Mouse (Mus musculus) myocyte (in vitro differentiated cells): ENCODE data around the gene Anapc15. TPM values are rescaled to one million over a fixed set of nuclear protein-coding genes. Genes with fewer than 3 reads are reported as not detected.

Source experiments
- H3K27me3 ChIP-seq: one replicate; pipeline ENCODE4 v1.6.1; 2011; ENCODE audit not compliant: control insufficient read depth, insufficient read depth, insufficient read length
- H3K36me3 ChIP-seq: one replicate; pipeline ENCODE4 v1.6.1; 2011; ENCODE audit not compliant: control insufficient read depth, insufficient read depth
- H3K4me2 ChIP-seq: one replicate; pipeline ENCODE4 v1.6.1; 2011; ENCODE audit warnings: low read depth, control low read depth
- H3K4me3 ChIP-seq: one replicate; pipeline ENCODE4 v1.5.1; 2011; ENCODE audit warnings: mild to moderate bottlenecking, control low read depth, moderate library complexity
- H3K79me2 ChIP-seq: one replicate; pipeline ENCODE4 v1.6.1; 2011; ENCODE audit not compliant: control insufficient read depth, insufficient read depth
- H3ac ChIP-seq: one replicate; pipeline ENCODE4 v1.6.1; 2011; ENCODE audit not compliant: control insufficient read depth, insufficient read length
- CEBPB ChIP-seq: IDR thresholded peaks from 2 replicates; pipeline ENCODE4 v1.6.1; 2011; ENCODE audit warnings: mild to moderate bottlenecking, moderate library complexity; ENCODE audit not compliant: poor library complexity, insufficient read depth, severe bottlenecking
- E2F4 ChIP-seq: IDR thresholded peaks from one replicate; pipeline ENCODE4 v1.6.1; 2011; ENCODE audit warnings: mild to moderate bottlenecking, control low read depth, moderate library complexity; ENCODE audit not compliant: insufficient read depth
- MAX ChIP-seq: IDR thresholded peaks from one replicate; pipeline ENCODE4 v1.6.1; 2011; ENCODE audit warnings: low read depth, mild to moderate bottlenecking, control low read depth
- MYOD1 ChIP-seq, 3 experiments: IDR thresholded peaks; one replicate each; pipeline ENCODE4 v1.6.1; 2011; ENCODE audit warnings: control low read depth in 2 of 3, low read depth in 2 of 3, mild to moderate bottlenecking in 2 of 3, moderate library complexity in 1 of 3; ENCODE audit not compliant: insufficient read length in 2 of 3, control insufficient read depth in 1 of 3
- MYOG ChIP-seq, 3 experiments: IDR thresholded peaks; one replicate each; pipeline ENCODE4 v1.6.1; 2011; ENCODE audit warnings: control low read depth in 2 of 3, low read depth in 2 of 3, mild to moderate bottlenecking in 2 of 3; ENCODE audit not compliant: insufficient read length in 2 of 3, control insufficient read depth in 1 of 3, insufficient read depth in 1 of 3
- POLR2A ChIP-seq: IDR thresholded peaks from one replicate; pipeline ENCODE4 v1.6.1; 2011; ENCODE audit warnings: low read depth, mild to moderate bottlenecking, control low read depth, moderate library complexity; ENCODE audit not compliant: insufficient read length
- POLR2AphosphoS2 ChIP-seq: IDR thresholded peaks from one replicate; pipeline ENCODE4 v1.6.1; 2011; ENCODE audit warnings: low read depth, control low read depth; ENCODE audit not compliant: insufficient read length
- REST ChIP-seq: IDR thresholded peaks from one replicate; pipeline ENCODE4 v1.6.1; 2011; ENCODE audit warnings: mild to moderate bottlenecking, control low read depth, moderate library complexity; ENCODE audit not compliant: insufficient read depth, insufficient read length
- SRF ChIP-seq: IDR thresholded peaks from one replicate; pipeline ENCODE4 v1.6.1; 2011; ENCODE audit warnings: low read depth; ENCODE audit not compliant: control insufficient read depth, insufficient read length
- TCF12 ChIP-seq: IDR thresholded peaks from one replicate; pipeline ENCODE4 v1.6.1; 2011; ENCODE audit warnings: mild to moderate bottlenecking, control low read depth; ENCODE audit not compliant: poor library complexity, insufficient read depth, severe bottlenecking
- TCF3 ChIP-seq: IDR thresholded peaks from one replicate; pipeline ENCODE4 v1.6.1; 2011; ENCODE audit warnings: low read depth, control low read depth; ENCODE audit not compliant: insufficient read length
- USF1 ChIP-seq: IDR thresholded peaks from one replicate; pipeline ENCODE4 v1.6.1; 2011; ENCODE audit warnings: low read depth, mild to moderate bottlenecking, control low read depth, moderate library complexity
- polyA plus RNA-seq: library from polyadenylated mRNA; unstranded; fragments of >200 nt; fragmentation: generic; extraction: Trizol; gene quantifications from one replicate; pipeline ENCODE4 v1.2.1, GENCODE M21; 2012; ENCODE audit warnings: missing spikeins

The Anapc15 gene
- polyA plus RNA-seq, 1 experiment, result 35.1 TPM

DNA sequence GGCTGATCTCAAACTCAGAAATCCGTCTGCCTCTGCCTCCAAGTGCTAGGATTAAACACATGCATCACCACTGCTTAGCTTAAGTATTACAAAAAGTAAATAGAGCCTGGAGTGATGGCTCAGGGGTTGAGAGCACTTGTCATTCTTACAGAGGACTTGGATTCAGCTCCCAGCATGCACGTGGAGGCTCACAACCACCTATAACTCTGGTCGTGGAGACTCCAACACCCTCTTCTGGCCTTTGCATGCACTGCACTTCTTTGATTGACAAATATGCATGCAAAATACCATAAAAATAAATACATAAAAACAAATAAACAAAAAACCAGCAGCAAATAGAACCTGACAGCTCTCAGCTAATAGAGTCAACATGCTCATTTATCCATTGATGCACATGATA lies 1.2 kb upstream of the Anapc15 start:
- no peaks in the 10 kb centered on the region for H3K36me3 ChIP-seq
- no peak for TF ChIP-seq SRF
- TF ChIP-seq CEBPB, result no peak
- no peak for TF ChIP-seq MYOG (IDR thresholded peaks at IDR 0.05; ENCODE audit: control insufficient read depth in 1 of 3, insufficient read depth in 1 of 3, insufficient read length in 2 of 3, low read depth in 2 of 3)
- no peak for TF ChIP-seq MYOD1 (IDR thresholded peaks at IDR 0.05; ENCODE audit: control insufficient read depth in 1 of 3, insufficient read length in 2 of 3, low read depth in 2 of 3)
- TF ChIP-seq POLR2A, result no peak
- no peak for TF ChIP-seq E2F4
- TF ChIP-seq TCF12, result no peak
- TF ChIP-seq MAX, result no peak
- no peak for TF ChIP-seq REST
- no peak for TF ChIP-seq POLR2AphosphoS2
- TF ChIP-seq USF1, result no peak
- no peak for TF ChIP-seq TCF3
- H3K79me2 ChIP-seq, result no peaks in the 10 kb centered on the region
- no peaks in the 10 kb centered on the region for H3K27me3 ChIP-seq
- H3ac ChIP-seq, result no peak overlapping the region
- no peak overlapping the region for H3K4me3 ChIP-seq
- H3K4me2 ChIP-seq, result no peak overlapping the region

DNA sequence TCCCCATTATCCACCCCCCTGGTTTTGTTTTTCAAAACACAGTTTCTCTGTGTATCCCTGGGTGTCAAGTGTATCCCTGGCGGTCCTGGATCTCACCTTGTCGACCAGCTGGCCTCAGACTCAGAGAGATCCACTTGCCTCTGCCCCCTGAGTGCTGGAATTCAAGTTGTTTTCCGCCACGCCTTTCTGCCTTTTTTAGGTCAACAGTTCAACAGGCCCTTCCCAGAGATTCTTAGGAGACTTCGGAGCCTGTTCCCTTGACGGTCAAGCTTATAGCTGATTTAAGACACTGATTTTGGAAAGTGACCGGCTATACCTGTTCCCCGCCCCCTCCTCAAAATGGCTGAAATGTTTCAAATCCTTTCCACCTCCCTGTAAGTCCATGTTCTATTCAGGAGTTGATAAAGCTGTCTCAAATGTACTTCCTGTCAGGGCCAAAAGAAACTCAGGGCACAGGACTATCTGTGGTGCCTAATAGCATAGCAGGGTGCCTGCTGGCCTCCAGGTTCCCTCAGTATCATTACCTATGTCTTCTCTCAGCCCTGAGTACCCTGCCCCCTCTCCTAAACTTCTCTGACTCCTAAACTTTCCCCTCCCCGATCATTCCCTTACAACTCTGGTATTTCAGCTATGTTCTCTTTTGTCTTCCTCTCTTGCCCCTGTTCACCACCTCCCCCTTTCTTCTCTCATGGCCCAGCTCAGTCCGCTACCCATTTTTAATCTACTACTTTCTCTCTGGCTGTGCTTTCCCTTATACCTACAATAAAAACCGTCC lies 3.2 kb downstream of the Anapc15 start:
- Histone ChIP-seq H3K79me2 (no peaks in the 10 kb centered on the region), H3K4me3 (no peak overlapping the region), H3ac (no peak overlapping the region), H3K36me3 (no peaks in the 10 kb centered on the region), H3K4me2 (no peak overlapping the region), H3K27me3 (no peaks in the 10 kb centered on the region)
- TF ChIP-seq CEBPB (no peak), SRF (no peak), MYOG (IDR thresholded peaks at IDR 0.05; ENCODE audit: control insufficient read depth in 1 of 3, insufficient read depth in 1 of 3, insufficient read length in 2 of 3, low read depth in 2 of 3) (no peak)

DNA sequence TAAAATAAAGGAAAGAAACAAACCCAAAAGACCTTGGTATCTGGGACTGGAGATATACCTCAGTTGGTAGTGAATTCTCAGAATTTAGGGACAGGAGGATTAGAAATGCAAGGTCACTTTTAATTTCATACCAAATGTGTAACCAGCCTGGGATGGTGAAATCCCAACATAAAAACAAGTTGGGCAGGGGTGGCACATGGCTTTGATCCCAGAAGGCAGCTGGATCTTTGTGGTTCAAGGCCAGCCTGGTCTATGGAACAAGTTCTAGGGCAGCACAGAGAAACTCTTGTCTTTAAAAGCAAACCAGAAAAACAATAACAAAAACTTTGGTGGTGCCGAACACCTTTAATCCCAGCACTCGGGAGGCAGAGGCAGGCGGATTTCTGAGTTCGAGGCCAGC lies 4.0 kb downstream of the Anapc15 start:
- Histone ChIP-seq H3K79me2 (no peaks in the 10 kb centered on the region), H3K4me2 (no peak overlapping the region), H3K36me3 (no peaks in the 10 kb centered on the region), H3K27me3 (no peaks in the 10 kb centered on the region), H3K4me3 (no peak overlapping the region), H3ac (no peak overlapping the region)
- TF ChIP-seq MYOG (IDR thresholded peaks at IDR 0.05; ENCODE audit: control insufficient read depth in 1 of 3, insufficient read depth in 1 of 3, insufficient read length in 2 of 3, low read depth in 2 of 3) (no peak), CEBPB (no peak), TCF12 (no peak), E2F4 (no peak), SRF (no peak), REST (no peak), USF1 (no peak), MYOD1 (IDR thresholded peaks at IDR 0.05; ENCODE audit: control insufficient read depth in 1 of 3, insufficient read length in 2 of 3, low read depth in 2 of 3) (no peak), POLR2AphosphoS2 (no peak), TCF3 (no peak), MAX (no peak), POLR2A (no peak)

GRCm38 (mm10) chr7:101868241-101869162 lies 5.0 kb downstream of the Anapc15 start:
- no peaks in the 10 kb centered on the region for H3K79me2 ChIP-seq
- H3K36me3 ChIP-seq, result no peaks in the 10 kb centered on the region
- TF ChIP-seq POLR2A (no peak), TCF12 (no peak), MYOG (IDR thresholded peaks at IDR 0.05; ENCODE audit: control insufficient read depth in 1 of 3, insufficient read depth in 1 of 3, insufficient read length in 2 of 3, low read depth in 2 of 3) (no peak), POLR2AphosphoS2 (no peak), SRF (no peak)
- no peaks in the 10 kb centered on the region for H3K27me3 ChIP-seq
- no peak overlapping the region for H3K4me3 ChIP-seq
- H3K4me2 ChIP-seq, result no peak overlapping the region
- no peak overlapping the region for H3ac ChIP-seq

- TF ChIP-seq TCF12 (no peak), SRF (no peak), E2F4 (no peak), MYOG (IDR thresholded peaks at IDR 0.05; ENCODE audit: control insufficient read depth in 1 of 3, insufficient read depth in 1 of 3, insufficient read length in 2 of 3, low read depth in 2 of 3) (no peak), POLR2AphosphoS2 (no peak), REST (no peak), USF1 (no peak), MYOD1 (IDR thresholded peaks at IDR 0.05; ENCODE audit: control insufficient read depth in 1 of 3, insufficient read length in 2 of 3, low read depth in 2 of 3) (no peak), POLR2A (no peak), CEBPB (no peak), MAX (no peak), TCF3 (no peak)
- H3K79me2 ChIP-seq, result no peaks in the 10 kb centered on the region
- H3ac ChIP-seq, result no peak overlapping the region
- no peak overlapping the region for H3K4me3 ChIP-seq
- H3K27me3 ChIP-seq, result no peaks in the 10 kb centered on the region
- H3K4me2 ChIP-seq, result no peak overlapping the region
- no peaks in the 10 kb centered on the region for H3K36me3 ChIP-seq
Measured at GRCm38 (mm10) chr7:101869163-101869500, 5.6 kb downstream of the Anapc15 start.
